Mouse (Mus musculus) 3T3-L1 (cell line): Measurements from ENCODE around the gene Aspscr1.
A peak's percentile ranks its signal among the peaks of the same experiment; 100 is the strongest.

Experiments
- DNase-seq: peaks from one replicate; pipeline ENCODE4 v3.0.0-alpha.2; 2015; ENCODE audit warnings: low read depth, low spot score

Gene Aspscr1

DNA sequence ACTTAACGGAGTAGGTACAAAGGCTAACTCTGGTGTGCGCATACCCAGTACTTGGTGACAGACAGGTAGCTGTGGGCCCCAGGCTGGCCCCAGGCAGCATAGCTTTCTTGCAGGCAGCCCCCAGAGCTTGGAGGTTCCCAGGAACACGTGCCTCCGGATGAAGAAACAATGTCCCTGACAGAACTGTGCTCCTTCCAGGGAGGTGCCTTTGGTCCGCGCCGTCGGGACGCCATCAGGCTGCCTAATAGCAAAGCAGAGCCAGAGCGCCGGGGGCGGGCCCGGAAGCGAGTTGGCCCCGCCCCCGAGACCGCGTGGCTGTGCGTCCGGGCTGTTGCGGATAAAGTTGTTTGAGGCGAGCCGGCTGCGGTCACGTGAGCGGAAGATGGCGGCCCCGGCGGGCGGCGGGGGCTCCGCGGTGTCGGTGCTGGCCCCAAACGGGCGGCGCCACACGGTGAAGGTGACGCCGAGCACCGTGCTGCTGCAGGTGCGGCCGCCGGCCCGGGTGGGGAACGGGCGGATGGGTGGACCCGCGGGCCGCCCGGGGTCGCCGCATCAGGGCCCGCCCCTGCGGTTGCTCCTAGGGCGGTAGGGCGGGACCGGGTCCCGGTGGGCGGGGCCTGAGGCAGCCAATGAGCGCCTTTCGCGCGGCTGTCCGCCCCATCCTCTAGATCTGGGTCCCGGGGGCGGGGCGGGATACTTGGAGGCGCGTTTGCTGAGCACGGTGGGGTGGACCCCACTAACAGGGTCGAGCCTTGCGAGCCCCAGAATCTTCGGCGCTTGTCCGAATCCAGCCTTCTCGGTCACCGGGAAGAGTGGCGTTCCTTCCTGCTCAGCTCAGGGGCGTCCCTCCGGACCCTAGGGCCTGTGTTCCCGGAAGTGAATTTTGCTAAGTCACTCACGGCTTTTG is at the start of gene Aspscr1:
Aspscr1 (plus strand) TSS at position 287 of the 907 bp plus-strand sequence.
- peak; percentile 94 for DNase-seq

DNA sequence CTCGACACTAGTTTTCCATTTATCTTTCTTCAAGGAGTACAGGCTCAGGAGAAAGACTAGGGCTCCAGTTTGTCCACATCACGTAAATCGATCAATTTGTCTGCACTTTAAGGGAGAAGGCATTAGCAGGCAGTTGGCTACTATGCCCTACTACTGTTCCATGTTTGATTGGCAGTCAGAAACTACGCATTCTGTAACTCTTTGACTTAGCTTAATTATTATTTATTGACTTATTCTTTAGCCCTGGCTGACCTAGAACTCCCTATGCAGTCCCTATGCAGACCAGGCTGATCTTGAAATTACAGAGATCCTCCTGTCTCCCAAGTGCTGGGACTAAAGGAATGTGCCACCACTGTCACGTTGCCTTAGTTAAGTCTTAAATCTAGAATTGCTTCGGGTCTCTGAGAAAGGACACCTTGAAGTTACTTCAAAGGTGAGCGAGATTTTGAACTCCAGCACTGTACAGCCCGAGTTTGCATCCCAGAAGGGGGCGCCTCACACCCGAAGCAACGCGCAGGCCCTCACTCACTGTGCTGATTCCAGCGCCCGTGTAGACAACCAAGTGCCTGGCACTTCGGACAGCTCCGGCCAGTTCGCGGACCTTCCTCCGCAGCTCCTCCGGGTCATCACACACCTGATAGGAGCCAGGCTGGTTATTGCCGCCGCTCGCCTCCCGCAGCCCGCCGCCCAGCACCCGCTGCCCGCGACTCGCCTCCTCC is 48.7 kb upstream of the Aspscr1 start:
- peak; percentile 88 for DNase-seq

DNA sequence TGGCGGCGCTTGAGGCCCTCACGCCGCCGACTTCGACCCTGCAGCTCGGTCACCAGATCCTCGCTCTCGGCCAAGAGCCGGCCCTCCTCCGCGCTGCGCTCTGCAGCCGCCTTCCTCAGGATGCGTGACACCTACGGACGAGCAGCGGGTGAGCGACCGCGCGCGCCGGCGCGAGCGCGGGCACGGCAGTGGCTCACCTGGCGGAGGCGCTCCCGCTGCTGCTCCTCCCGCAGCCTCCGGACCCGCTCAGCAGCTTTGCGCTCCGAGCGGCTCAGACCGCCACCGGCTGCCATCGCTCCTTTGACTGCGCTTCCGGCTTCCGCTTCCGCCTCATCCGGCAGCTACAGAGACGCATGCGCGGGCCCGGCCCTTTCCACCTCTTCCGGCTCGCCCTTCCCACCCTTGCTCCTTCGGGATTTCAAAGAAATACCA is 48.1 kb upstream of the Aspscr1 start:
- peak; percentile 91 for DNase-seq

DNA sequence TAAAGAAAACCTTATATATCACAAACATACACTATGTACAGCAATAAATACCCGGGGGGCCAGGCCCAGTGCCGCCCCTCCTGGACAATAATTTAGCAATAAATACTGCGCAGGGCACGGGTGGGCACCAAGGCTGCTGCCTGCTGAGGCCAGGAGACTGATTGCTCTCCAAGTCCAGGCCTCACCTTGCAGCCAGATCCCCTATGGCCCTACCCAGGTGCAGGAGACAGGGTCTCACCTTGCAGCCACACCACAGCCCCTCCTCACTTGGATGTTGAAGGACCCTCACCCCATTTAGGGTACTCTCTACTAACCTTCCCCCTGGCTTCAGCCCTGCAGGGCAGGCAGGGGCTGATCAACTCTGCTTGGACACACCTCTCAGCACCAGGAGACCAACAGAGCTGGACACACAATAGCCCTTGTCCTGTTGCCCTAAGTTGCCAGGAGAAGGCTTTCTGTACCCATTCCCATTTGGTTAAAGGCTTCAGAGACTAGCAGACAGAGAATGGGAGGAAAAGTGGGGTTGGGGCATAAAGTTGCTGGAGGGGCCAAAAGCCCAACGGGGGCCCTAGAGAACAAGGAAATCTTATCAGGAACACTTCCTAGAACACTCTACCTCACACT is 47.5 kb upstream of the Aspscr1 start, which contains the start of gene Sirt7:
Sirt7 (minus strand) TSS at position 89 of the 624 bp plus-strand sequence.
- DNase-seq, result no peak

DNA sequence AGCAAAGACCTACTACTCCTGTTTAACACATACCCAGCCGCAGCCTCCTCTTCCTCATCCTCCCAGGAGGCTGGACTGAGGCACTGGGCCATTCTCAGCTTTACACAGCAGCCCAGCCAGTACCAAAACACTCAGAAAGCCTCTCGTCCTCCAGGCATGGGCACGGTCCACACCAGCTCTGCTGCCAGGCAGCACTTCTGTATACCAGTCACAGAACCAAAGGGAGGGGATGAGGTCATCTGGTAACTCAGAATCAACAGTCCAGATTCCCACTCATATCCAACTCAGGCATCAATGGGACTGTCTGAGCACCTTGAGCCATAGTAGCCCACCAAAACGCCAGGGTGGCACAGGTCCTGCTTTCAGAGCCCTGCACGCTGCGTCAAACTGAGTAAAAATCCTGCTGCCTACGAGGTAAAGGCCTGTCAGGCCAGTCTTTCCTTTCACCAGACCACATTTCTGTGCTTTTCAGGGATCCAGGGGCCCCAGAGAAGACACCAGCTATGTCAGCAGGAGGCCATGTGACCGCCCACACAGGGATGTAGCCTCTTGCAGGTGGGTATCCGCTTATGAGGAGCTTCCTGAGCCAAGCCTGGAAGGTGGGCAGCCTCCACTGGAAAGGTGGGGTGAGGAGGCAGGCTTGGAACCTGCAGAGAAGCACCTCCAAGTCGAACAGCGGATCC is 45.8 kb upstream of the Aspscr1 start:
- DNase-seq, result no peak

DNA sequence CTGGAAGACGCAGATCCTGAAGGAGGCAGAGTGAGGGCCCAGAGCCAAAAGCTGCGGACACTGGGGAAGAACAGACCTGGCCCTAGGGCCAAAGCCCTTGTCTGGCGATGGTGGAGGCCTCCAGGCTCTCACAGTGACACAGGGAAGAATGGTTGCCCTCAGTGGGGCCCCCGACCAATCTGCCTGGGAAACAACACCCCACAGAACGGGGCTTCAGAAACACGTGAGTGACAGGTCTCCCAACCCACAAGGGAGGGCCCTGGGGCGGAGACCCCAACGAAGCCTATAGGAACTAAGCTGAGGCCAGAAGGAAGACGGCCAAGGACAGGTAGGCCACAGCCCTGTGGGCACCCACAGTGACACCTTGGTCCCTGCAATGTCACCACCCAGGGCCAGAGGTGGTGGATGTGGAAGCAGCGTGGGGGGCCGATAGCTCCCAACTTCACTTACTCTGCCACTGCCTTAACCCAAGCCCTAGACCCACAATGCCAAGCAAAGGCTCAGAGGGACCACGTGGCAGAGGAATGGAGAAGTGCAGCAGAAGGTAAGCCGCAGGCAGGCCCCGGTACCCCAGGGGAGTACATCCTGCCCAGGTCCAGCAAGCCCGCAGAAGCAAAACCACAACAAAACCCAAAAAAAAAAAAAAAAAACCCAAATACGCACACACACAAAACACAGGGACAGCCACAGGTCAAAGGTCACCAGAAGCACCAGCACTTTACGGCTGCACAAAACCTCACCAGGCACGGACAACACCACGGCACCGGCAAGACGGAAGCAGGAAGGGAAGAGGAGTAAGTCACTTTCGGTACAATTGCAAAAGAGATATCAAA is 45.1 kb upstream of the Aspscr1 start:
- DNase-seq, result no peak

DNA sequence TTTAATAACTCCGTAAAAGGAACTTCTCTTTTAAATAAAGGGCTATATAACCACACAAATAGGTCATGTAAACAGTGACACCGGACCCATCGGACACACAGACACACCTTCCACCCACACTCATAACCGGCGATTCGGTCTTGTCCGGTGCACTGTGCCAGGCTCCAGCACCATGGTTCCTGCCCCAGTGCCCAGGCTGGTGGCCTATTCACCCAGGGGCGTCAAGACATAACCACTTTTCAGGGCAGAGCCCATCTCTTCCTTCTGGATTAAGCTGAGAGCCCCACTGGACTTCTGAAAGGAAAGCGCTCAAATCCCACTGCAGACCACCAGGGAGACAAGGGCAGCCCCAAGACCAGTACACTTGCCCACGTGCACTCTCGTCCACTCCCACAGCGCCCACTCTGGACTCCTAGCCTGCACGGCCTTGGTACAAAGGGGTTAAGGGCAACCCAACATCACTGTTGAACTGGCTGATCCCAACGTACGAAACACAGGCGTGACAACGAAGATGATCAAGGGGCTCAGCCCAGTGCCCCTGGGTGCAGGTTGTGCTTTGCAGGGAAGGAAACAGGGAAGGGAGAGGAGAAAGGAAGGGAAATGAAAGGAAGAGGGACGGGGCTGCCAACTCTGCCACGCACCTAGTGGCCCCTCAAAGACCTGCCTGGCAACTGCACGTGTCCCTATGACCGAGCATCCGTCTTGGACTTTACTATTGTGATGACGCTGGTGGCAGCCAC is 44.0 kb upstream of the Aspscr1 start:
- DNase-seq, result no peak

DNA sequence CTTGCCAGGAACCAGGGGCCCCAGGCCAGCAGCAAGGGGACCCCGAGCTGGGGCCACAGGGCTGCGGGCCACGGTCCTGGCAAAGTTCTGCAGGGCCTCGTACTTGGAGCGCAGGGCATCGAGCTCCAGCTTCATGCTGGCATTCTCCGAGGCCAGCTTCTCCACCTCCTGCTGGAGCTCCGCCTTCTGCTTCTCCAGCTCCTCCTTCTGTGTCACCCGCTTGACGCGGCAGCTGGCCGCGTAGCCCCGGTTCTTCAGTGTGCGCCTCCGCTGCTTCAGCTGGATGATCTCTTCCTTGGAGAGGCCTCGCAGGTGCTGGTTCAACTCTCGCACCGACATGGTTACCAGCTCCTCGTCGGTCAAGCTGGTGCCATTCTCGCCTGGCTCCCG is 43.4 kb upstream of the Aspscr1 start:
- DNase-seq, result no peak

DNA sequence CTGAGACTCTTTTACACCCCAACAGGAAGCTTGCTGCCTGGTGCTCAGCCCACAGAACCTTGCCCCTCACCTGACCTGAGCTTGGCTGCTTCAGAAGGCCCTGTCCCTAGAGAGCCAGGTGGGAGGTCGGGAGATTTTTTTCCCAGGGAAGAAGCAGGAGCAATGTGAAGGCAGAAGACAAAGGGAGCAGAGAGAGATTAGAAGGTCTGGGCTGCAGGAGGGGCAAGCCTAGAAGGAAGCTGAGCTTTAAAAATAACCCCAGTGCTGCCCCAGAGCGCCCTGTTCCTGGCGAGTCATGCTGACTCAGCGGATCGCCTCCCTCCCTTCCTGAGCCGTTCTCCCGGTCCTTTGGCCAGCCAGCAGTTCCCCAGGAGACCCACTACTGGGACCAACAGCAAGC is 42.9 kb upstream of the Aspscr1 start:
- peak; percentile 78 for DNase-seq

DNA sequence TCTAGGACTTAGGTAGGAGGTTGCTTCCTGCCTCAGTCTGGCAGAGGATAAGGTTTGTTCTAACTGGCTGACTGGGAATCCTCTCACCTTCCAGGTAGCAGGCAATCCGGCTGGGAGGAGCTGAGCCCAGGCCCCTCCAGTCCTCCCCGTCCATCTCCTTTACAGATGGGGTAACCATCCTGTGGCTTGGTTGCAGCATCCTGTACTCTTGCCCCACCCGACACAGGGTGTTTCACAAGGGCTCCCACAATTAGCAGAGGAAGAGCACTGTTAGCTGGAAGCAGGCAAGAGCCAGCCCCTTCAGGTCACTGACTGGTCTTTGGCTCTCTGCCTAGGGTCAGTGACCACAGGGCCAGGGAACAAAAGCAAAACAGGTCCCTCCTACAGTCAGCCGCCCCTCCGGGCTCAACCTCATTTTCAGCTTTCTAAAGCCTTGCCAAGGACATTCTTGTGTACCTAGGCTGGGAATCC is 42.3 kb upstream of the Aspscr1 start:
- DNase-seq, result peak; percentile 77

DNA sequence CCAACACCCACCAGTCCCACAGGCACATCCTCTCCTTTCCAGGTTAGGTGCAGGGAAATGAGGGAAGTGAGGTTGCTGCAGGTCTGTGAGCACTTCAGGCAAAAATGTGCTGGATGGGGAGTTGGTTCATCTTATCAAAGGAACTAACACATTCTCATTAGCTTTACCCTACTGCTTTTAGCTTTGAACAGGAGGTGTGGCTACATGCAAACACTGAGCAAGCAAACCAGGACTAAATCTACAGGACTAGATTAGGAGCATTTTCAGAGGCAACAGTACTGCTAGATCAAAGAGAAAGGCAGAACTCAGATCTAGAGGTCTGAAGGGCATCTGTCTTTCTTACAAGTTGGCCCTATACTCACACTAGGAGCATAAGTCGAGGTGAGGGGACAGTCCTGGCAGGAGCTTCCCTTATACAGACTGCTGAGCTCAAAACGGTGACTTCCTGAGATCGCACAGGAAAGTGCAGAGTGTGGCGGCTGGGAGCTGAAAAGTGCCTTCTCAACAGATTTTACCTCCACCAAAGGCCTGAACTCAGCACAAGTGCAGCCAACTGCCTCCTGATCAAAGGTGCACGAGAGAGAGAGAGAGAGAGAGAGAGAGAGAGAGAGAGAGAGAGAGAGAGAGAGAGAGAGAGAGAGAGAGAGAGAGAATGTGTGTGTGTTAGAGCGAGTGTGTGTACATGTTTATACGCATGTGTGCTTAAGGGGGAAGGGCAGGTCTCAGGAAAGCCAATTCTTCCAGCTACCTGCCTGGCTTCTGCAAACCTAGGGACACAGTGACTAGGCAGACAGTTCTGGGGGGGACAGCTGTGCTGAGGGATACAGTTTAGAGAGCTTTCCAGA is 41.7 kb upstream of the Aspscr1 start:
- no peak for DNase-seq

DNA sequence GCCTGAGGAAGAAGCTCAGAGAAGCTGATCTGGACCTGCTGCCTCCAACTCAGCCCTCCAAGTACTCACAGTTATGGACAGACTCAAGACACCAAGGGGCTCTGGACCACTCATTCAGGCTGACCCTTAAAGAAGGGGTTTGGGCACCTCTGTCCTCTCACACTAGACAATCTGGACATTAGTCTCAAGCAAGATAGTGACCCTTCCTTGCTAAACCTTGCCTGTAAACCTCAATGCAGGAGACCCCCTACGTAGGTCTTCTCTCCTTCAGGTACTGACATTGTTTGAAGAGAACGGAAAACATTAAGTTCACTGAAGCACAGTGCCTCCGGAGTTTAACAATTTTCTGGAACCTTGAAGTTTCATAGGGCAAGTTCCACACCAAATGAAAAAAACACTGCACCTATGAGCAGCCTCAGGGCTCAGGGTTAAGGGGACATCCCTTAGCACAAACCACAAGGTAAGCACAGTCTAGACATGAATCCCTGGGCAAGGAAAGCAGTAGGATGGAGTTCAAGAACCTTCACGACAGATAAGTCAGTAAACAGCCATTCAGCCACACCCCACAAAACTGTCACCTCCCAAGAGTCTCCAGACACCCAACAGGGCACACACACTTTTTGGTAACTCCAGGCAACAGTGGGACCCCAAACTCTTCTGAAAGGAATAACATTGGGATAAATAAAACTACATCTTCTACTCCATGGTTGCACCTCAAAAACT is 40.9 kb upstream of the Aspscr1 start:
- no peak for DNase-seq

DNA sequence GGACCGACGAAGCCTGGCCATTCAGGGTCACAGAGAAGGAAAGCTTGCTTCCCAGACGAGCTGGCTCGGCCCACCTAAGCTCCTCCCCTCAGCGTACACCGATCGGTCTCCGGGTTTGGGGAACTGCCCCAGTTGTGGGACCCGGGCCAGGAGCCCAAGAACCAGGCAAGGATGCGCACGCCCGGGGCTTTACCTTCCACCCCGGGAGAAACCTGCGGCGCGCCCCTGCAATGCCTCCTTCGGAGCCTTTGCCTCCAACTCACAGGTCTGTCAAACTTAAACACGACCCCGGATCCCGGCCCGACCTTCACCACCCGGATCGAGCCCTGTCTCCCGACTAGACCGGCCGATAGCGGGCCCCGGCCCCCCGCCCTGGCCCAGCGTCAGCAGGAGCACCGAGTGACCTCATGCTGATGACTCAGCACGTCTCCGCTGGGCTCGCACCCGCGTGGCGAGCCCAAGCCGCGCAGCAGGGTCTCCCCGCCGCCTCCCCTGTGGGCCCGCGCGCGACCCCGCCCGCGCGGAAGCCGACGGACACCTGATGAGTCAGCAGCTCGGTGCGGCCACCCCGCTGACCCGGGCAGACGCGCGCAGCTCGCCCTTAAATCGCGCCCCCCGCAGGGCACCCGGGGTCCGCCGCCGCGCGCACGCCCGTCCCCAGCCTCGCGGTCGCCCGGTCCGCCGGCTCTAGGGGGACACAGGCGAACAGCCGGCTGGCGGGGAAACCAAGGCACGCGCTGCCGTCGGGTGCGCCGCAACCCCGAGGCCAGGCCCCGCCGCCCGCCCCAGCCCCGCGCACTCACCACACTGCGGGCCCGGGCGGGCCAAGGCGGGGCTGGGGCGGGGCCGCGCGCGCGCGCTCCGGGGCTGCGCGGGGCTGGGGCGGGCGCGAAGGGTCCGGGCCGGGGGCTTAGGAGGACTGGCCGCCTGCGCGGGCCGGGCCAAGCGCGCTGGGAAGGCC is 39.9 kb upstream of the Aspscr1 start:
- DNase-seq, result peak; percentile 89

DNA sequence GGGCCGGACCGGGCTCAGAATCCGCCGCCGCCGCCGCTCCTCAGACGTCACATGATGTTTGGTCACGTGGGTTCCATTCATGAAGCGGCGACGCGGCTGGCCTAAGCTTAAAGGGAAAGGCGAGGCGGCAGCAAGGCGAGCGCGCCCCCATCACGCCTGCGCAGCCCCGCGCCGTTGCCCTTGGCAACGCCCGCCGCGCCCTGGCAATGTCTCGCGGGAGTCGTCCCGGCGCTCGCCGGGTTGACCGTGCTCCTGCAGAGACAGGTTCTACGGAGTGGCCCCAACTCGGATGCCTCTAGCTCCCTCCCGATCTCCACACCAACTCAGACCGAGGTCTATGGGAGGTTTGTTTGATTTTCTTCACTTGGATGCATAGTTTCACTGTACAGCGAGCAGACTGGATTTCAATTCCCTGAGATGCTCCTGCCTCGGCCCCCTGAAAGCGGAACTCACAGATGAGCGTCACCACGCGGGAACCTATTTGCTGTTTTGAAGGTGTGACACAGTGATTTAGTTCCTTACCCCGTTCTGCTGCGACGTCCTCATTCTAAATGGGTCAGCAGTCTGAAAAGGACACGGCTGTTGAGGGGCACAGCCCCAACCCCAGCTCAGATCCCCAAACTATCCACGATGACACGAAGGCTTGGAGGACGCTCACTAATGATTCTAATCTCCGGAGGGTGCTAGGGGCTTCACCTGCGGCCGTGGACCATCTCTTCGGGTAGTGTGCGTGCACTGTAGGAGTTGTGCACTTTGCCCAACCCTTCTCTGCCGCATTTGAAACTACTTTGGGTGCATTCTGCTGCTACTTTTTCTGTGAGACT is 39.0 kb upstream of the Aspscr1 start, which contains the start of gene Mafg:
Mafg (minus strand) TSS at position 81 of the 824 bp plus-strand sequence.
- DNase-seq, result peak; percentile 98

DNA sequence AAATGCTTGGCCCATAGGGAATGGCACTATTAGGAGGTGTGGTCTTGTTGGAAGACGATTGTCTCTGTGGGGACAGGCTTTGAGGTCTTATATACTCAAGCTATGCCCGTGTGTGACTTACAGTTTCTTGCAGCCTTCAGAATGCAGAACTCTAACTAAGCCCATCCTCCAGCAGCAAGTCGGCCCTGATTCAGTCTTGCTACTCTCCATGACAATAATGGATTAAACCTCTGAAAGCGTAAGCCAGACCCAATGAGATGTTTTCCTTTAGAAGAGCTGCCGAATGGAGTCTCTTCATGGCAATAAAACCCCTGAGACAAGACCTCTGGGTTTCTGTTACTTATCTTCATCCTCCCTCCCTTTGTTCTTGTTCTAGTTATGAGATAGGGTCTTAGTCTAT is 38.0 kb upstream of the Aspscr1 start:
- DNase-seq, result no peak

DNA sequence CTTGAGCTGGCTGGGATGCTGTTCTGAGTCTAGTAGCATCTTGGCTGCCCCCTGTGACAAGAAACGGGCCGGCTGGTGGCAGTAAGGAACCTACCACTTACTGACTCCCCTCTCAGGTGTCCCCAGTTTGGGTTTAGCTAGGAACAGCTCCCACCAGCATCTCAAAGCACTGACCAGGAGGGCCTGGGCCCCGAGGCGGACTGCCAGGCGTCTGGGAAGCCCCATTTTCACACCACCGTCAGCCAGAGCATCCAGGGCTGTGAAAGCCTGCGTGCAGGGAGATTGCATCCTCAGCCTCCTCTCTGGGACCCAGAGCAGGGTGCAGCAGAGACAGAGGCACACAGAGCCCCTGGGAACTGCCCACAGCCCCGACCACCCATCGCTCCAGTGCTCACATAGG is 31.5 kb upstream of the Aspscr1 start:
- no peak for DNase-seq
